Mouse (Mus musculus) liver, embryonic 14.5 days (tissue): ENCODE measurements around the gene Hist1h2ab.

ENCODE experiments used
- CTCF ChIP-seq: IDR thresholded peaks from 2 replicates; pipeline ENCODE4 v1.5.1; 2016; ENCODE audit warnings: antibody characterized with exemption, low read depth, control low read depth
- EP300 ChIP-seq: IDR thresholded peaks from 2 replicates; pipeline ENCODE4 v1.6.1; 2016; ENCODE audit warnings: antibody characterized with exemption, low read depth

- no peak for TF ChIP-seq CTCF
- TF ChIP-seq EP300 = no peak
These were observed 2.6 kb downstream of the Hist1h2ab start for GRCm38 (mm10) chr13:23753314-23754078.
